Mouse (Mus musculus) testis, adult 2 months (tissue): Measurements from ENCODE around the gene Dnase2b. TPM values are rescaled to one million over a fixed set of nuclear protein-coding genes. Genes with fewer than 3 reads are reported as not detected.

Experiments
- H3K27ac ChIP-seq: fragments of 200-500 bp; 2 replicates; pipeline ENCODE4 v1.5.1; 2012; ENCODE audit warnings: low read depth, low read length; ENCODE audit not compliant: control insufficient read depth, insufficient read depth
- H3K27me3 ChIP-seq: fragments of 200-500 bp; 2 replicates; pipeline ENCODE4 v1.6.1; 2012; ENCODE audit warnings: mild to moderate bottlenecking, low read length, moderate library complexity; ENCODE audit not compliant: control insufficient read depth, insufficient read depth
- H3K36me3 ChIP-seq: fragments of 200-500 bp; 2 replicates; pipeline ENCODE4 v1.6.1; 2012; ENCODE audit warnings: mild to moderate bottlenecking, low read length; ENCODE audit not compliant: control insufficient read depth, insufficient read depth
- H3K4me1 ChIP-seq: fragments of 200-500 bp; 2 replicates; pipeline ENCODE4 v1.6.1; 2012; ENCODE audit warnings: low read length; ENCODE audit not compliant: control insufficient read depth, insufficient read depth
- H3K4me3 ChIP-seq: fragments of 200-500 bp; 2 replicates; pipeline ENCODE4 v1.5.1; 2012; ENCODE audit warnings: low read depth, mild to moderate bottlenecking, low read length, moderate library complexity, mixed read lengths; ENCODE audit not compliant: control insufficient read depth
- CTCF ChIP-seq: fragments of 200-500 bp; IDR thresholded peaks from 2 replicates; pipeline ENCODE4 v1.5.1; 2012; ENCODE audit warnings: low read depth, mild to moderate bottlenecking, inconsistent platforms, low read length, moderate library complexity; ENCODE audit not compliant: control insufficient read depth, insufficient read depth, insufficient replicate concordance
- POLR2A ChIP-seq: fragments of 200-500 bp; IDR thresholded peaks from 2 replicates; pipeline ENCODE4 v1.6.1; 2012; ENCODE audit warnings: low read depth, mild to moderate bottlenecking, inconsistent platforms, low read length, moderate library complexity; ENCODE audit not compliant: control insufficient read depth
- polyA plus RNA-seq: library from polyadenylated mRNA; depleted of rRNA; stranded (reverse); fragments of >200 nt; gene quantifications from 2 replicates; pipeline ENCODE4 v1.2.3, GENCODE M21; 2012

Gene Dnase2b
- polyA plus RNA-seq, 1 experiment = not detected

- Histone ChIP-seq H3K27ac (no peak overlapping the region), H3K36me3 (no peaks in the 10 kb centered on the region), H3K4me3 (no peak overlapping the region), H3K27me3 (no peaks in the 10 kb centered on the region), H3K4me1 (no peaks in the 10 kb centered on the region; the same call in 1 of the 2 replicates)
- TF ChIP-seq POLR2A (no peak), CTCF (no peak)
These were observed 31.5 kb downstream of the Dnase2b start for GRCm38 (mm10) chr3:146583908-146584307.

- H3K4me1 ChIP-seq = no peaks in the 10 kb centered on the region; the same call in 1 of the 2 replicates
- H3K36me3 ChIP-seq = no peaks in the 10 kb centered on the region
- no peak overlapping the region for H3K4me3 ChIP-seq
- no peaks in the 10 kb centered on the region for H3K27me3 ChIP-seq
- H3K27ac ChIP-seq = no peak overlapping the region
- TF ChIP-seq CTCF (no peak), POLR2A (no peak)
These were observed 31.9 kb downstream of the Dnase2b start for GRCm38 (mm10) chr3:146583478-146583877.

- Histone ChIP-seq H3K27me3 (no peaks in the 10 kb centered on the region), H3K4me1 (no peaks in the 10 kb centered on the region), H3K36me3 (no peaks in the 10 kb centered on the region), H3K4me3 (no peak overlapping the region), H3K27ac (no peak overlapping the region)
- no peak for TF ChIP-seq POLR2A
- TF ChIP-seq CTCF = no peak
These were observed 35.2 kb downstream of the Dnase2b start for GRCm38 (mm10) chr3:146580039-146580729.

DNA sequence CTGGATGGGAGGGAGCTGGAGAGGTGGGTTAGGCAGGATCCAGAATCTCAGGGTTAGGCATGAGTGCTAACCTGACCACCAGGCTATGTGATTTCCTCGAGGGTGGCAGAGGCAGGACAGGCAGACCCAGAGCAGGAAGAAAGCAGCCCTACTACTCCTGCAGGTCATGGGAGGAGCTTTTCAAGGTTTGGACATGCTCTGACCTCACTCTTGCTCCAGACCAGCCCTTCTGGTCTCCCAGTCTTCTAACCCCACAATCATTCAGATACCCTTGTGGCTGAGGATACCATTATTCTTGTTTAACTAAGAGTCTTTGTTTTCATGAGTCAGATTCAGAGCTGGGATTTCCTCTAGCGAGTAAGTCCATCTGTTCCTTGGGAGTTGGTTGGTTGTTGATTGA, 37.8 kb downstream of the Dnase2b start:
- Histone ChIP-seq H3K4me3 (no peak overlapping the region), H3K36me3 (no peaks in the 10 kb centered on the region), H3K27me3 (no peaks in the 10 kb centered on the region), H3K4me1 (no peaks in the 10 kb centered on the region), H3K27ac (no peak overlapping the region)
- TF ChIP-seq CTCF = no peak

GRCm38 (mm10) chr3:146571341-146571740, 44.1 kb downstream of the Dnase2b start:
- Histone ChIP-seq H3K36me3 (no peaks in the 10 kb centered on the region), H3K4me1 (no peaks in the 10 kb centered on the region), H3K4me3 (no peak overlapping the region), H3K27me3 (no peaks in the 10 kb centered on the region), H3K27ac (no peak overlapping the region)
- TF ChIP-seq CTCF (no peak), POLR2A (no peak)

DNA sequence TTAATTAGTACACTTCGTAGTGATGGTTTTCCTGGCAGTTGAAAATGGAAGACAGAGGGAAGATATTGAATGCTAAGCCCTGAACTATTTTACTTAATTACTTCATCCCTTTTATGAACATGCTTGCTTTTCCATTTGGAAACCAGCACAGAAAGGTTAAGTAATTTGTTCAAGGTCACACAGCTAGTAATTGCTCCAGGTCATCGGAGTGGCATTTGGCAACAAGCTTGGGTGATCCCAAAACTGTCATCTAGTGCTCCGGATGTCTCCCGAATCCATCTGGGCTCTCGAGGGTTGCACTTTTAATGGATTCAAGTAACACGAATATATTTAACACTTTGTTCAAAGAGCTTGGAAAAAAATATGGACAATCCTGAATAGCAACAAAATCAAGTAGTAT, 44.5 kb downstream of the Dnase2b start:
- Histone ChIP-seq H3K27ac (no peak overlapping the region), H3K36me3 (no peaks in the 10 kb centered on the region), H3K4me1 (no peaks in the 10 kb centered on the region), H3K4me3 (no peak overlapping the region), H3K27me3 (no peaks in the 10 kb centered on the region)
- TF ChIP-seq POLR2A = no peak
- TF ChIP-seq CTCF = no peak

- Histone ChIP-seq H3K27me3 (no peaks in the 10 kb centered on the region), H3K4me1 (no peaks in the 10 kb centered on the region), H3K4me3 (no peak within 1 kb of the TSS), H3K36me3 (no peaks in the 10 kb centered on the region), H3K27ac (no peak within 1 kb of the TSS)
- TF ChIP-seq POLR2A = no peak
- TF ChIP-seq CTCF = no peak
These were observed 45.1 kb downstream of the Dnase2b start, which contains the start of gene Uox for GRCm38 (mm10) chr3:146570148-146570782. Gene Uox, plus strand, starts transcription at chr3:146570426.

DNA sequence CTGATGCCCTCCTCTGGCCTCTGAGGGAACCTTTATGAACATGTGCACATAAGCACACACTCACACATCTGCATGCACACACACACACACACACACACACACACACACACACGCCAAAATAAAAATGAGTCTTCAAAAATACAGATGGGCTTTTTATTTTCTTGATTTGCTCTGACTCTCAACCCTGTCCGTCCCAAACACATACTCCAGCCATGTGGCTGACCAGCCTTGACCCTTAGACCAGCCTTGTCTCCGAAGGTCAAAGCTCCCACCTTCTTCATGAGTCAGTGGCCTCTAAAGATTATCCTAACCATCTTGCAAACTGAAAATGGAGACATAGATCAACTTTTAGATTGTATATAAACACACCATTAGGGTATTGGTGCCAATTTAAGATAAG, 45.8 kb downstream of the Dnase2b start:
- H3K4me1 ChIP-seq = no peaks in the 10 kb centered on the region
- TF ChIP-seq POLR2A (no peak), CTCF (no peak)
- H3K27me3 ChIP-seq = no peaks in the 10 kb centered on the region
- no peak overlapping the region for H3K27ac ChIP-seq
- no peak overlapping the region for H3K4me3 ChIP-seq
- H3K36me3 ChIP-seq = no peaks in the 10 kb centered on the region
